Mouse (Mus musculus) adipocyte (in vitro differentiated cells): ENCODE data around the gene Slco2b1.
"Not testable (repeated sequence)": the region's sequence is repeated elsewhere in the genome, so short reads cannot be mapped to it uniquely, and the experiment has no call there.

Source experiments
- DNase-seq: peaks from one replicate; pipeline ENCODE4 v3.0.0-alpha.2; 2016; ENCODE audit warnings: low spot score

The Slco2b1 gene

GRCm38 (mm10) chr7:99711166-99711565 is at the start of gene Slco2b1:
Slco2b1 (minus strand) TSS chr7:99711340.
- no peak for DNase-seq

GRCm38 (mm10) chr7:99739276-99739675 is 28.1 kb upstream of the Slco2b1 start:
- DNase-seq = no peak

GRCm38 (mm10) chr7:99735491-99735890 is 24.4 kb upstream of the Slco2b1 start:
- not testable (repeated sequence) for DNase-seq

- DNase-seq = no peak
Observed at GRCm38 (mm10) chr7:99734612-99735011, 23.5 kb upstream of the Slco2b1 start.

GRCm38 (mm10) chr7:99729973-99730372 is 18.8 kb upstream of the Slco2b1 start, which contains the start of gene Olfr520:
Olfr520 (plus strand) TSS chr7:99730273.
- no peak for DNase-seq

GRCm38 (mm10) chr7:99716536-99716935 is 5.4 kb upstream of the Slco2b1 start:
- DNase-seq = no peak

GRCm38 (mm10) chr7:99712431-99712830 is 1.3 kb upstream of the Slco2b1 start:
- DNase-seq = no peak

- DNase-seq = peak; percentile 60
Observed at GRCm38 (mm10) chr7:99710476-99710875, 664 bp downstream of the Slco2b1 start.

GRCm38 (mm10) chr7:99709992-99710391 is 1.1 kb downstream of the Slco2b1 start:
- DNase-seq = no peak

- DNase-seq = no peak
Observed at GRCm38 (mm10) chr7:99708750-99709149, 2.4 kb downstream of the Slco2b1 start.

GRCm38 (mm10) chr7:99708301-99708721 is 2.8 kb downstream of the Slco2b1 start:
- DNase-seq = peak; percentile 16

GRCm38 (mm10) chr7:99707671-99708070 is 3.5 kb downstream of the Slco2b1 start:
- DNase-seq = no peak

- DNase-seq = peak; percentile 5
Observed at GRCm38 (mm10) chr7:99707038-99707595, 4.0 kb downstream of the Slco2b1 start.

GRCm38 (mm10) chr7:99706341-99707037 is 4.7 kb downstream of the Slco2b1 start:
- DNase-seq = no peak

- no peak for DNase-seq
Observed at GRCm38 (mm10) chr7:99704736-99705519, 6.2 kb downstream of the Slco2b1 start.

GRCm38 (mm10) chr7:99702201-99702600 is 8.9 kb downstream of the Slco2b1 start:
- no peak for DNase-seq

GRCm38 (mm10) chr7:99700641-99701040 is 10.5 kb downstream of the Slco2b1 start:
- no peak for DNase-seq

GRCm38 (mm10) chr7:99699709-99700151 is 11.4 kb downstream of the Slco2b1 start:
- DNase-seq = peak; percentile 83

- DNase-seq = no peak
Observed at GRCm38 (mm10) chr7:99699106-99699505, 12.0 kb downstream of the Slco2b1 start.

- DNase-seq = no peak
Observed at GRCm38 (mm10) chr7:99698576-99698975, 12.6 kb downstream of the Slco2b1 start.

GRCm38 (mm10) chr7:99695471-99696057 is 15.6 kb downstream of the Slco2b1 start:
- DNase-seq = no peak

- not testable (repeated sequence) for DNase-seq
Observed at GRCm38 (mm10) chr7:99694424-99694823, 16.7 kb downstream of the Slco2b1 start.
